Mouse (Mus musculus): ENCODE data around the gene Retreg3.
"Not testable (repeated sequence)": the region's sequence is repeated elsewhere in the genome, so short reads cannot be mapped to it uniquely, and the experiment has no call there.

GRCm38 (mm10) chr11:101160981-101161505, 41.4 kb upstream of the Retreg3 start:
- TF ChIP-seq POLR2A (IDR thresholded peaks at IDR 0.05; ENCODE audit: low read depth, low read length); CTCF (IDR thresholded peaks at IDR 0.05; ENCODE audit: extremely low read depth, insufficient read depth, insufficient read length, insufficient replicate concordance): not testable (repeated sequence)
